Mouse (Mus musculus) stomach, embryonic 14.5 days (tissue): ENCODE measurements around the gene Cdx4. TPM values are rescaled to one million over a fixed set of nuclear protein-coding genes. Genes with fewer than 3 reads are reported as not detected.

Experiments used
- ATAC-seq: fragments of 200-750 bp; cut with Nextera tagmentation; 2 replicates; pipeline ENCODE4 v1.8.0; 2017; ENCODE audit warnings: low read depth, moderate TSS enrichment; ENCODE audit not compliant: insufficient number of reproducible peaks, insufficient read depth, low FRiP score
- H3K27ac ChIP-seq: fragments of 300-500 bp; sonication (generic); 2 replicates; pipeline ENCODE4 v1.5.1; 2014; ENCODE audit warnings: mild to moderate bottlenecking, low read length, moderate library complexity, mixed read lengths
- H3K27me3 ChIP-seq: fragments of 300-500 bp; sonication (generic); 2 replicates; pipeline ENCODE4 v1.6.1; 2014; ENCODE audit warnings: low read length, control low read depth, mixed read lengths; ENCODE audit not compliant: control insufficient read depth, insufficient read depth
- H3K36me3 ChIP-seq: fragments of 300-500 bp; sonication (generic); 2 replicates; pipeline ENCODE4 v1.6.1; 2014; ENCODE audit warnings: mild to moderate bottlenecking, control low read depth, low read length, moderate library complexity, mixed read lengths; ENCODE audit not compliant: control insufficient read depth, insufficient read depth
- H3K4me1 ChIP-seq: fragments of 300-500 bp; sonication (generic); 2 replicates; pipeline ENCODE4 v1.6.1; 2014; ENCODE audit warnings: low read length, control low read depth, mixed read lengths; ENCODE audit not compliant: control insufficient read depth, insufficient read depth
- H3K4me2 ChIP-seq: fragments of 300-500 bp; sonication (generic); replicated peaks from 2 replicates; pipeline ENCODE4 v1.6.1; 2014; ENCODE audit warnings: low read depth, low read length, control low read depth
- H3K4me3 ChIP-seq: fragments of 300-500 bp; sonication (generic); 2 replicates; pipeline ENCODE4 v1.5.1; 2014; ENCODE audit warnings: low read depth, low read length, control low read depth
- H3K9ac ChIP-seq: fragments of 300-500 bp; sonication (generic); replicated peaks from 2 replicates; pipeline ENCODE4 v1.6.1; 2014; ENCODE audit warnings: low read depth, mild to moderate bottlenecking, control low read depth, low read length, moderate library complexity, mixed read lengths
- H3K9me3 ChIP-seq: fragments of 300-500 bp; sonication (generic); 2 replicates; pipeline ENCODE4 v1.6.1; 2016; ENCODE audit warnings: low read depth, low read length, control low read depth; ENCODE audit not compliant: control insufficient read depth
- WGBS: fragments of 180-500 bp; shearing (Covaris S2); extraction: QIAGEN DNeasy Blood & Tissue Kit; methylation state at CpG from one replicate; pipeline ENCODE4 v1.1.7; 2014; 5-methylcytosine and 5-hydroxymethylcytosine counted together
- polyA plus RNA-seq: library from polyadenylated mRNA; unstranded; fragments of >200 nt; fragmentation: Nextera tagmentation; extraction: Ambion mirVana; gene quantifications from 2 replicates; pipeline ENCODE4 v1.2.1, GENCODE M21; 2014

Gene Cdx4
- polyA plus RNA-seq, 1 experiment from 2014 or later, result not detected

GRCm38 (mm10) chrX:103314146-103314545 lies 7.1 kb upstream of the Cdx4 start:
- H3K4me3 ChIP-seq, result no peak overlapping the region
- no peaks in the 10 kb centered on the region for H3K9me3 ChIP-seq
- H3K27ac ChIP-seq, result no peak overlapping the region
- no peaks in the 10 kb centered on the region for H3K27me3 ChIP-seq
- H3K4me1 ChIP-seq, result no peaks in the 10 kb centered on the region
- no peak overlapping the region for H3K9ac ChIP-seq
- no peaks in the 10 kb centered on the region for H3K36me3 ChIP-seq
- 74% methylated on average over 6 of the region's 6 CpGs for WGBS
- no peak for ATAC-seq
- H3K4me2 ChIP-seq, result no peak overlapping the region

DNA sequence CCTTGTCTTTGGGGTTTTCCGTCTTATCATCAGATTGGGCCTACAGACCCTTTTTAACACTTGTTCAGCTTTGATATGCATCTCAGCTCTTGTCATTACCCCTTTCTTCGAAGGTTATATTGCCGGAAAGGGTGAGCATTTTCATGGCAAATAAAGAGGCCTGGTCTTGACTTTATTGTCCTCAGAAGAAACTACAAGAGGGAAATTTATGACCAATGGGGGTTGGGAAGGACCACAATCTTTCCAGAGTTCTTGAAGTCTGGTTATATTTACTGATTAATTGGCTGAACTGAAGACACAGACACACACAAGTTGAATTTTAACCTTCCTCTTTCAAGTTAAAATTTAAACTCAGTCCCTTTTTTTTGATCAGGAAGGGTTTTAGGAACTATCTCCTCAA lies 4.7 kb downstream of the Cdx4 start:
- Histone ChIP-seq H3K27ac (no peak overlapping the region), H3K27me3 (peaks cover 21% of the 10 kb centered on the region), H3K4me1 (no peaks in the 10 kb centered on the region), H3K9ac (no peak overlapping the region), H3K36me3 (no peaks in the 10 kb centered on the region), H3K4me2 (no peak overlapping the region), H3K4me3 (no peak overlapping the region), H3K9me3 (no peaks in the 10 kb centered on the region)
- 66% methylated on average over 3 of the region's 3 CpGs for WGBS
- ATAC-seq, result no peak

DNA sequence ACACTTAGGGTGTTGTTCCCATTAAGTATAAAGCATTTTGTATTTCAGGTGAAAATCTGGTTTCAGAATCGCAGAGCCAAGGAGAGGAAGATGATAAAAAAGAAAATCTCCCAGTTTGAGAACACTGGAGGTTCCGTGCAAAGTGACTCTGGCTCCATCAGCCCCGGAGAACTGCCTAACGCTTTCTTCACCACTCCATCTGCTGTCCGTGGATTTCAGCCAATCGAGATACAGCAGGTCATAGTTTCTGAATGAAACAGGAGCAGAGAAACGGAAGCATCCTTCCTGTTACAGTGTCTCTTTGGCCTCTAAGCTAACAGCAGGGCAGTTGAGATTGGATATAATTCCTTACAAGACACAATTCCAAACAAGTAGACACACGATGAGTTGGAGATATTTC lies 8.2 kb downstream of the Cdx4 start:
- Histone ChIP-seq H3K4me2 (no peak overlapping the region), H3K9me3 (no peaks in the 10 kb centered on the region), H3K36me3 (no peaks in the 10 kb centered on the region), H3K9ac (no peak overlapping the region), H3K27me3 (no peaks in the 10 kb centered on the region), H3K4me1 (no peaks in the 10 kb centered on the region), H3K4me3 (no peak overlapping the region), H3K27ac (no peak overlapping the region)
- no peak for ATAC-seq
- 69% methylated on average over 8 of the region's 8 CpGs for WGBS

DNA sequence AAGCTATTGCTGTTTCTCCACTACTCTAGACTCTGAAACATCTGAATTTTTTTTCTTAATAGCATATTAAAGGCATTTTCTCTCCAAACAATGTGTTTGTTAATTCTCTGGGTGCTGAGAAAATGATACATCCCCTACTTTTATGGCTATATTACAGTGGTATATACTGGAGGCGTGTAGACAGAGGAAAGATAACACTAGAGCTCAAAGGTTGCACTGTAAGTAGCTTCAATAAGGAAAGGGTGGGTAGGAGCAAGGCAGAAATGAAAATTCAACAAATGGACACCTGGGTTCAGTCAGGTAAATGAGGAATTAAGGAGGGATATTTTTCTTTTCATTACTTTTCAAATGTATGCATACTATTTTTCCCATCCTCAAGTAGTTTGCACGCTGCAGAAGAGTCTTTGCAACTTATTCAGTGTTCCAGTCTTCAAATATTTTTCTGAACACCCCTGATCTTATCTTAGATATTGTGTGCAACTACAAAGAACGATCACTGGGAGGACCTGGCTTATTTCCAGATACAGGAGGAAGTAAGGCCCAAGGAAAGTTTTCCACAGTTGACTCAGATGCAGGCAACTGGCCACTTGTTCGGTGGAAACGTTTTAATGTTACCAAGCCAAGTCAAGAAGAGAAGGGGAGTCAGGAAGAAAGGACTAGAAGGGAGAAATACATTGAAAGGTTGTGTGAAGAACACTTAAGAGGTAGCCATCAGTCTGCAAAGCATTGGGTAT lies 10.1 kb downstream of the Cdx4 start:
- Histone ChIP-seq H3K4me1 (no peaks in the 10 kb centered on the region), H3K36me3 (no peaks in the 10 kb centered on the region), H3K9me3 (no peaks in the 10 kb centered on the region), H3K9ac (no peak overlapping the region), H3K27me3 (no peaks in the 10 kb centered on the region), H3K4me3 (no peak overlapping the region), H3K4me2 (no peak overlapping the region), H3K27ac (no peak overlapping the region)
- 68% methylated on average over 5 of the region's 5 CpGs for WGBS
- no peak for ATAC-seq

DNA sequence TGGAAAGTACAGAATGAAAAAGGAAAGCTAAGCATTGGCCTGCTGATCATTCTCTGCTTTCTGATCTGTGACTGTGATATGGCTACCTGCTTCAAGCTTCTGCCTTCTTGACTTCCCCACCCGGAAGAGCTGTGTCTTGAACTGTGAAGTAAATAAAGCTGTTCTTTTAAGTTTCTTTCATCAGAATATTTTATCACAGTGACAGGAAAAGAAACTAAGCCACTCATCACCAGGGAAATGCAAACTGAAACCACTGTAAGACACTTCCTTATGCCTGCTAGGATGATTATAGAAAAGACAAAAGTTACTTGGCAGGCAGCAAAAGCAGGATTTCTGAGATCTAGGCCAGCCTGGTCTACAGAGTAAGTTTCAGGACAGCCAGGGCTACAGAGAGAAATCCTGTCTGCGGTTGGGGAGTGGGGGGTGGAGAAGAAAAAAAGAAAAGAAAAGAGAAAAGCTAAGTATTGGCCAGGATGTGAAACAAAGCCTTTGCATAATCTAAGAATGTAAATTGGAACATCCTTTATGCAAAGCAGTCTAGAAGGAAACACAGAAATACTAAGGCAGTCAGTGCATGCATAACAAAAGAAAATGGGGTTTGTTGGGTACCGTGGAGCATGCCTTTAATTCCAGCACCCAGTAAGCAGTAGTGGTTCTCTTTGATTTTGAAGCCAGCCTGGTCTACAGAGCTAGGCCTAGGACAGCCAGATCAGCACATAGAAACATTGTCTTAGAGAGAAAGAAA lies 20.3 kb downstream of the Cdx4 start:
- no peaks in the 10 kb centered on the region for H3K36me3 ChIP-seq
- 72% methylated on average over 3 of the region's 3 CpGs for WGBS
- H3K9ac ChIP-seq, result no peak overlapping the region
- no peak overlapping the region for H3K4me2 ChIP-seq
- no peaks in the 10 kb centered on the region for H3K4me1 ChIP-seq
- H3K9me3 ChIP-seq, result no peaks in the 10 kb centered on the region
- no peak overlapping the region for H3K27ac ChIP-seq
- H3K27me3 ChIP-seq, result no peaks in the 10 kb centered on the region
- no peak overlapping the region for H3K4me3 ChIP-seq
- no peak for ATAC-seq

DNA sequence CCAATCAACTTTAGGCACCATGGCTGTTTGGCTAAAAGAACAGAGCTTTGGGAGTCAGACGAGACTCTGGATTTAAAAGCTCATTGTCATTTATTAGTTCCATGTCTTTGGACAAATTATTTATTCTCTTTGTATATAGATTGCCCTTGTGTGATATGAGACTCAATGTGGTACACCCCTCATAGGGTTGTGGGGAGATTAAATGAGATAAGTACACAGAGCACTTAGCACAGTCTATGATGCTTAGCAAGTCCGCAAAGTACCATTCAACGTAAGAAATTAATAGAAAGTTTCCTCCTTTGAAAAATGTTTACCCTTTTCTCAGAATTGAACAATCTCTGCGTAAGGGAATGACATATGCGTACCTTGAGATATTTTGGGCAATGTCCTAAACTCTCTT lies 34.6 kb downstream of the Cdx4 start:
- H3K27me3 ChIP-seq, result 0 out of 2 replicates have a peak, but pooled peaks cover 2% of the 10 kb centered on the region
- no peaks in the 10 kb centered on the region for H3K4me1 ChIP-seq
- H3K27ac ChIP-seq, result no peak overlapping the region
- peak overlapping the region; percentile 44 for H3K4me3 ChIP-seq
- H3K36me3 ChIP-seq, result no peaks in the 10 kb centered on the region
- ATAC-seq, result no peak
- peak overlapping the region; percentile 49 for H3K4me2 ChIP-seq
- no peak overlapping the region for H3K9ac ChIP-seq
- WGBS, result 39% methylated on average over 5 of the region's 5 CpGs
- H3K9me3 ChIP-seq, result no peaks in the 10 kb centered on the region

DNA sequence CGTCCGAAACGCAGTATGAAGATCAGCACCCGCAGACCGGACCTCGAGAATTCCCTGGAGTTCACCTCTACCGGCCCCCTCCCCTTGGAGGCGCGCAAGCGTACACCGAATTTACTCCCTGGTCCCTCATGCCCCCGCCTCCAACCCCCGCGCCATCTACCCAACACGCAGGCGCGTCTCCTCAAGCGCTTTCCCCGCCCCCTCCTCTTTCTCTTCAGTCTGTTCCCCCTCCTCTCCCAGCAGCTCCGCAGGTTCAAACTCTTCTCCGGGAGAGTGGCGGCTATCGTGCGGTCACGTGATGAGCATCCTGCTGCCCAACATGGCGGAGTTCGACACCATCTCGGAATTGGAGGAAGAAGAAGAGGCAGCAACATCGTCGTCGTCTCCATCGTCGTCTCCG lies 35.1 kb downstream of the Cdx4 start, which contains the start of gene Chic1:
TSS of gene Chic1 (plus strand) at position 190 of the 400 bp plus-strand sequence.
- H3K27me3 ChIP-seq, result 0 out of 2 replicates have a peak, but pooled peaks cover 2% of the 10 kb centered on the region
- H3K27ac ChIP-seq, result no peak within 1 kb of the TSS
- peak within 1 kb of the TSS; percentile 49 for H3K4me2 ChIP-seq
- peak; percentile 94 for ATAC-seq
- no peaks in the 10 kb centered on the region for H3K36me3 ChIP-seq
- peak within 1 kb of the TSS; percentile 30; the same call in 1 of the 2 replicates for H3K9ac ChIP-seq
- WGBS, result 14% methylated on average over 34 of the region's 34 CpGs
- H3K4me1 ChIP-seq, result no peaks in the 10 kb centered on the region
- no peaks in the 10 kb centered on the region for H3K9me3 ChIP-seq
- H3K4me3 ChIP-seq, result peak within 1 kb of the TSS; percentile 44

GRCm38 (mm10) chrX:103356761-103357236 lies 35.6 kb downstream of the Cdx4 start:
- Histone ChIP-seq H3K4me2 (peak overlapping the region; percentile 49), H3K27ac (no peak overlapping the region), H3K4me1 (no peaks in the 10 kb centered on the region), H3K36me3 (no peaks in the 10 kb centered on the region), H3K27me3 (0 out of 2 replicates have a peak, but pooled peaks cover 2% of the 10 kb centered on the region), H3K9ac (peak overlapping the region; percentile 30; the same call in 1 of the 2 replicates), H3K4me3 (peak overlapping the region; percentile 44), H3K9me3 (no peaks in the 10 kb centered on the region)
- 12% methylated on average over 24 of the region's 24 CpGs for WGBS
- ATAC-seq, result 0 out of 2 replicates have a peak, but pooled peaks have one; percentile 37
